Mouse (Mus musculus): ENCODE results near the gene Larp1b. TPM values are rescaled to one million over a fixed set of nuclear protein-coding genes. Genes with fewer than 3 reads are reported as not detected.

Gene Larp1b
- total RNA-seq, 2 experiments from 2014 or later, result 14.7 to 14.9 TPM

DNA sequence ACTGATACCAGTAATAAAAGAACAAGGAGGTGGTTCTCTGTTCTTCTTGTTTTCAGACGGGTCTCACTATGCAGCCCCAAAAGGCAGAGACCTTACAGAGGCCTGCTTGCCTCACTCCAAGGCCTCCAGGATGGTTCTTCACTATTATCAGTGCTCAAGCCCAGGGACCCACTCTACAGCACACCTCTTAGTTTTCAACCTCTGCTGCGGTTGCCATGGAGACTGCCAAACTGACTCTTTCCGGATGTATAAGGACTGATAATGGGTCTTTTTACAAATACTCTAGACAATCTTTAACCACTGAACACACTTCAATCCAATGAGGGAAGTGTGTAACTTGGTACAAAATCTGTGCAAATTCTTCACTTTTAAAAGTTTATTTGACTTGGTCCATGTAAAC lies 131.1 kb downstream of the Larp1b start:
- no peak for DNase-seq (ENCODE audit: extremely low spot score in 1 of 2, low spot score in 1 of 2)

DNA sequence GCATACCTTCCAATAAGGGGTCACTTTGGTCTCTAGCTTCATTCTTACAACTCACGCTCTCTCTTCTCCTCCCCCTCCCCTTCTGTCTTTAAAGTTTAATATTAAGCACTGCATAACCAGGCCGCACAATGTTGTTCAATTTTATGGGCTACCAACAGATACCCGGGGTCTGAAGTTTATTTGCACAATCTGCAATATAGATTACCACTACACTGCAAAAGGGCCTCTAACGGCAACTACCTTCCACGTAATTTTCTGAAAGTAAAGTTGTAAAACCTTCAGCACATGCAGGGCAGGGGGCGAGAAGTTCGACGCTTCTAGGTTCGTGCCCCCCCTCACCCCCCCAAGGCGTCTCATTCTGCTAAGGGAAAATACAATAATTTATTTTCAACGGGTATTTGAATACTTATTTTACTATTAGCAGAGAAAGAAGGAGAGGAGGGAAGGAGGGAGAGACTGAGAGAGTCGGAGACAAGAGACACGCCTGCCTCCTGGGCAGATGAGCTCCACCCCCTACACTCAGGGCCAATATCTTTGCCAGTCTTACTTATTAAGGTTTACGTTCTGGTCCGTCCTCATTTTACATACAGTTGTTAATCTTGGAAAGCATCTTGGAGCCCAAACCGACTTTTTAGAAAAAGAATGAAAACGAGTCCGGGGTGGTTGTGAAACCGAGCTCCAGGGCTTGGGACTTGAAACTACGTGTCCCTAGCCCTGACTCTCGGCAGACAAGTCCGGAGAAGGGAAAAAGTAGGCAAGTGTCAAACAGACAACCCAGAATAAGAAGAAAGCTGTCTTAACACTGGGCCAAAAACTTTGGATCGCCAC lies 132.1 kb downstream of the Larp1b start:
- DNase-seq (ENCODE audit: extremely low spot score in 1 of 2, low spot score in 1 of 2), result no peak

DNA sequence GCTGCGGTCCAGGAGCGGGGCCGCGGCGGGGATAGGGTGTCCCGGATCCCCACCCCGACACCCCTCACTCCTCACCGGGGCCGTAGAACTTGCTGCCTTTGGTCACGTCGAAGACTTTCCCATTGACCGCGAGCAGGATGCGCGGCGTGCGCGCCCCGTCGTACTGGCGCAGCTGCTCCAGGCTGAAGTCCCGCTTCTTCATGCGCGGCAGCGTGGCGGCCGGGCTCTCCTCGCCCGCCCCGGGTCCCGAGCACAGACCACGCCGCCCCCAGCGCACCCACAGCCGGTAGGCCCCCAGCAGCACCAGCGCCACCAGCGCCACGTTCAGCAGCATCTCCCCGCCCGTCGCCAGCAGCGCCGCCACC lies 132.9 kb downstream of the Larp1b start:
- DNase-seq (ENCODE audit: extremely low spot score in 1 of 2, low spot score in 1 of 2), result no peak

DNA sequence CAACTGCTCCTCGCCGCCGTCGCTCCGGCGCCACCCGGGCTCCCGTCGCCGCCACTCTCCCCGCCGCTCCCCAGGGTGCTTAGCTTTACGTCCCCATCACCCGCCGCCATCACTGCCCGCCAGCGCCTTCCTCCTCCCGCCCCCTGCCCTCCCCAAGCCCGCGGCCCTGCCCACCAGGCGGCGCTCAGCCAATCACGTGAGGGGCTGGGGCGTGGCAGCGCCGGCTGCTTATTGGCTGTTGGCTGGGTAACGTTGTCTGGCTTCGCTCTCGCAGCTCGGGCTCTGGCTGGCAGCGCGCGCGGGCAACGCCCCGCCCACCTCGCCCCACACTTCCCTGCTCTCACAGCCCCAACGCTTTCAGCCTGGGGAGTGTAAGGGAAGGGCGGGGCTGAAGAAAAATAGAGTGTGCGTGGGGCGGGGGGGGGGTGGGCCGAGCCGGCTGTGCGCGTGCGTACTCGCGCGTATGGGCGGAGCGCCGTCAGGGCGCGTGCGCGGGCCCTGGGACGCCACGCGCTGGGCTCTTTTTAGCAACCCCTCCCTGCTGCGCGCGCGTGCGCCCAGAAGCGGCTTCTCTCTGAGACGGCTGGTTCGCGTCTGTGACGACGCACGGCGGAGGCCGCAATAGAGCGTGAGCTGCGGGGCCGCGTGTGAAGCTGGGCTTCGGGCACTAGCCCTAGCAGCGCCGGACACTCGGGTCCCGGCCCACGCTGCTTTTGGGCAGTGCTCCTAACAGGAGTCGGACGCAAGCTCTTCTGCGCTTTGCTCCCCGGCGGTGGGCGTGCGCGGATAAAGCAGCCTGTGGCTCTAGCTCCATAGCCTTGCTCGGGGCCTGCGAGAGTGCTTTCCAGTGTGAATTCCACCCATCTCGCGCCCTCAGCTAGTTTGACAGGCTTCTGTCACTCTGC lies 133.5 kb downstream of the Larp1b start, which contains the start of gene Pgrmc2:
Gene Pgrmc2, minus strand, starts transcription at position 162 of the 905 bp plus-strand sequence.
- peak; percentile 93 to 97 for DNase-seq (ENCODE audit: extremely low spot score in 1 of 2, low spot score in 1 of 2)

DNA sequence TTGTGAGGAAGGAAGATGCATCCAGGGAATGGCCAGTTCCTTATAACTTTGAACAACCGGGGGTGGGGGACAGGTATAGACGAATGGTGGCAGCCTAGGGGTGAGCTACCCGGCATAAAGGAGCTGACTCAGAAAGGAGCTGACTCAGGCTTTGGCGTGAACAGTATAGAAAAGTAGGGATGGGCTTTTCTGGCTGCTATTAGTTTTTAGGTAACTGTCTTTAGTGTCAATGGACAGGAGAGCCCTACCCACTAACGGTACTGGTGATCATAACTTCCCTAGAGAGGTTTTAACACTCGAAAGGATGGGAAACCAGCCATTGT lies 134.1 kb downstream of the Larp1b start:
- no peak for DNase-seq (ENCODE audit: extremely low spot score in 1 of 2, low spot score in 1 of 2)

DNA sequence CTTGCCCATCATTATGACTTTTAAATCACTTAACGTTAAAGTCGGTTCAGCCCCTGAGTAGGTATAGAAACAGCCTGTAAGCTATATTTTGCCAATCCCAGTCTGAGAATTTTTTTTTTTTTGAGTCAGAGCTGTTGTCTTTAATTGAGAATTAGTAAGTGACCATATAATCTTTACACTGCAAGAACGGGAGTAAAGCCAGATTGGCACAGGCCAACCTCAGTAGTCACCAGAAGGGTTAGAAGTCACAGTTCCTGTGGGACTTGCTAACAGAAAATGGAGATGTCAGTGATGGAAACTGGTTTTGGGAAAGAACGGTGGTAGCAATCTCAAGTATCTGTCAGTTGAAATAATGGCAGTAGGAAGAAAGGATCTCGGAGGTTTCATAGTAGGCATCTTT lies 134.8 kb downstream of the Larp1b start:
- DNase-seq (ENCODE audit: extremely low spot score in 1 of 2, low spot score in 1 of 2), result no peak

DNA sequence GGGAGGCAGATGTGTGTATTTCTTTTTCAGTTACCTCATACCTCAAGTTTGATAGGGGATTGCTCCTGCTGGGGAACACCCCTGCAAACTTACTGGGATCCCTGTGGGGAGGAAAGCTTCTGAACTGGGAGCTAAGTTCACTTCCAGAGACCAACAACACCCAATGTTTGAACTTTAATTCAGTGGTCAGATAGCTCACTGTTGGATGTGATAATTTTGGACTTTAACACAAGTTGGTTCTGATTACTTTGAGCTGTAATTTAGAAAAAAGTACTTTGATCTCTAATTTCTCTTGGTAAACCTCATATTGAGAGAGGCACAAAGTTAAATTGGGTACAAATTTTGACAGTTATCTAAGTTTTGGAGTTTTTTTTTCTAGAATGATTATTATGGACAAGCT lies 137.4 kb downstream of the Larp1b start:
- no peak for DNase-seq (ENCODE audit: extremely low spot score in 1 of 2, low spot score in 1 of 2)

Other genes starting within 250 kb of the Larp1b start
- gene Slc25a31, start 241.0 kb upstream of the Larp1b start, total RNA-seq (2021), result under 1 TPM in 1 of 2 experiments, not detected in 1; 0.12 TPM
- gene Hspa4l, start 205.3 kb upstream of the Larp1b start, total RNA-seq (2021), result 100 to 1,000 TPM; 143 to 145 TPM
- gene Plk4, start 149.8 kb upstream of the Larp1b start, total RNA-seq (2021), result 1 to 10 TPM; 3.6 to 4.2 TPM
- gene Mfsd8, start 102.9 kb upstream of the Larp1b start, total RNA-seq (2021), result 10 to 100 TPM; 19.5 to 20.1 TPM
- 10 to 100 TPM; 12.2 to 14.6 TPM for gene Abhd18, start 102.9 kb upstream of the Larp1b start, total RNA-seq (2021)
- under 1 TPM; 0.15 to 0.31 TPM for gene 1700034I23Rik, start 47.3 kb upstream of the Larp1b start, total RNA-seq (2021)
- gene Pgrmc2, start 133.2 kb downstream of the Larp1b start, total RNA-seq (2021), result 10 to 100 TPM; 51.1 to 52.5 TPM